Mouse (Mus musculus) layer of hippocampus, postnatal 36 days (tissue): ENCODE data around the gene Tiam2. TPM values are rescaled to one million over a fixed set of nuclear protein-coding genes. Genes with fewer than 3 reads are reported as not detected.

Source experiments
- DNase-seq, 2 experiments: peaks; one replicate each; pipeline ENCODE4 v3.0.0; 2022
- total RNA-seq, 2 experiments: library from RNA; stranded (reverse); gene quantifications; 2 replicates each; pipeline ENCODE4 v1.2.3; 2021

The Tiam2 gene
- total RNA-seq, 2 experiments from 2014 or later = 36.8 to 43.9 TPM

- DNase-seq = no peak
These were observed 126.4 kb downstream of the Tiam2 start for GRCm38 (mm10) chr17:3452571-3453311.

- DNase-seq = no peak
These were observed 127.6 kb downstream of the Tiam2 start for GRCm38 (mm10) chr17:3453946-3454345.

- no peak for DNase-seq
These were observed 128.5 kb downstream of the Tiam2 start for GRCm38 (mm10) chr17:3454850-3455249.

GRCm38 (mm10) chr17:3457914-3458681 lies 131.7 kb downstream of the Tiam2 start:
- no peak for DNase-seq

DNA sequence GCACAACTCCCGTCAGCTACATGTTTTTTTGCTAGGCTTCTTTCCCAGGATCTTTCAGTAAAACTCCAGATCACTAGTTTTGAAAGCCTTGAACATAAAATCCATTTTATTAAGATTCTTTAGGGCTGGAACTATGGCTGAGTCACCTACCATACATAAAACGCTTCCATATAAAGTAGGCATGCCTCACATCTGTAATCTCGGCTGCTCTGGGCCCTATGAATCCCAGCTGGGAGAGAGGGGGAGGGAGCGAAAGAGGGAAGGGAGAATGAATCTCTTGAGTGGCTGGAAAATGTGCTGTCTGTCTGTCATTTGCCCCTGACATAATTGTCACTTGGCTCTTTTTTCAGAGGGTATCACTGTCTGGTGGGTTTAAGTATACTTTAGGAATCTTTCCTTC lies 139.5 kb downstream of the Tiam2 start:
- DNase-seq = no peak

GRCm38 (mm10) chr17:3466681-3467080 lies 140.3 kb downstream of the Tiam2 start:
- DNase-seq = no peak

- DNase-seq = no peak
These were observed 141.4 kb downstream of the Tiam2 start for GRCm38 (mm10) chr17:3467636-3468324.

DNA sequence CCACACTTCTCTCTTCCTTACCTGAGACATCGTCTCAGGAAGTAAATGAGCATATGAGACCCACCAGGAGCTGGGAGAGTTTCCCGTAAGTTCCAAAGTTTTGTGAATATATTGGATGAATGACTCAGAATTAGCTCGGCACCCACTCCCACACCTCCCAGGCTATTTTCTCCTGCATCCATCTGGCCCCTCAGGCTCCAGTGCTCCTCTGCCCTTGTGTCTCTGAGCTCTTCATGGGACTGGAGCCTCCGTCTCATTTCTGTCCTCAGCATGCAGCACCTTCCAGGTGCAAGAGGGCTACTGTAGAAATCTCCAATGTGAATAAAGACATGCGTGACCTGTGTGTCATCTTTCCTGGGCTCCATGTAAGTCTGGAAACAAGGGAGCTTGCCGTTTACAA lies 145.6 kb downstream of the Tiam2 start:
- DNase-seq = peak; percentile 38 to 47

DNA sequence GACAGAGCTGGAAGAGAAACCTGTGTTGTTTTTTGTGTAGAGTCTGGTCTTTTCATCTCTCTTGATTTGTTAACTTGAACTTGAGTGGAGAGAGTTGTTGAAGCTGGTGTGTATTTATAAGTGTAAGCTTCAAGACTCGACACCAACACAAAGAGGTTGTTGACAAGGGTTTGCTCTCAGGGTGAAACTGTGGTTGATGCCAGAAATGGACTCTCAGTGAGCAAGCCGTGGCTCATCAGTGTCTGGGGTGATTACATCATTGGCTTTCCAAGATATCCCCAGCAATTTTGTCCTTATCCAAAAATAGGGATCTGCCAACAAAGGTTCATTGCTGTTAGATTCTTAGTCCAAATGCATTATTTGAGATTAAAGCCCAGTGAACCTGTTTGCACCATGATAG lies 150.2 kb downstream of the Tiam2 start:
- no peak for DNase-seq

GRCm38 (mm10) chr17:3481576-3482575 lies 155.5 kb downstream of the Tiam2 start:
- peak; percentile 35 to 36 for DNase-seq

DNA sequence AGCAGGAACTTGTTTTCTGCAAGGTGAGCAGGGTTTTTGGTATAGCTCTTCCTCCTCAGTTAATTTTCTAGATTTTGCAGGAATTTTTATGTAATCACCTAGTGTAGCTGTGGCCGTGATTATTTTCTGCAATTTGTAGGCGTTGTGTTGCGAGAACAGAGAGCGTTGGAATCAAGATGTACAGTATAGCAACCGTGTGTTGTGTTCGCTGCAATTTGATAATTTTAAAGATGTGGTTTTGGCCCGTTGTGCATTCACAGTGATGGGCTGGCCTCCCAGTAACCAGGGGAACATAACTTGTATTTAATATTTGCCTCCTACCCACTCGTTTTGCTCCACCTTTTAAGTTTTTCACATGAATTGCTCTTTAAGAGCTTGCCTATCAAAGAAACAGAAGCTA lies 156.7 kb downstream of the Tiam2 start:
- DNase-seq = no peak

DNA sequence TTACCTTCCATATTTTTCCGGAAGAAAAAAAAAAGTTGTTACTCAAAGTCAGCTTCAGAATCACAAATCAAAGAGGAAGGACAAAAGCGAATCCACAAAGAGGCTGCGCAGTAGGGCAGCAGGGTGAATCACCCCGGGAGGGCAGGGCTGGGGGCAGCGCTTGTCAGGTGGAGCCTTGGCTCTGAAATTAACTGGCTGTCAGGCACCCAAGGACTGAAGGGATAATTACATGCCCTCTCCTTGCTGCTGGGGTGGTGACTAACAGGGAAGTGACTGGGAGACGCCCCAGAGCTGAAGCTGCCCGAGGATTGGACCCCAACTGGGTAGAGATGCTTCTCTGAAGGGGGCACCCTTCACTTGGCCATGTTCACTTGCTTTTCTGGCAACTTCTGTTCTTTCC lies 159.5 kb downstream of the Tiam2 start:
- no peak for DNase-seq

DNA sequence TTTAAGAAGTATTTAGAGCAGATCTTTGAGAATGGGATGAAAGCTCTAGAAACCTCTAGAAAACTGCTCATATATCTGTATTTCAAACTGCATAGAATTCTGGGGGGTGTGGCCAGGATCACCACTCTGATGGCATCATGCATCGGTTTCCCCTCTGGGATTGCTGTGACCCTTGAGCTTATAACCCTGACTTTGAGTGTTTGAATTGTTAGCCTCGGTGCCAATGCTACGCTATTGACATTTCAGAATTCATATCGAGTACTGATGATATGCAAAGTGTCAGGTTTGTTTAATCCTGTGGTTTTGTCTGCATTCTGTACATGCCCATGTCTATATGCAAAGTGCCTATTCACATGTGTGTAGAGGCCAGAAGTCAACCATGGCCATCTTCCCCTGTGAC lies 160.8 kb downstream of the Tiam2 start:
- no peak for DNase-seq

GRCm38 (mm10) chr17:3487721-3488601 lies 161.6 kb downstream of the Tiam2 start:
- no peak for DNase-seq

GRCm38 (mm10) chr17:3490216-3490895 lies 164.0 kb downstream of the Tiam2 start:
- DNase-seq = no peak

- DNase-seq = no peak
These were observed 164.7 kb downstream of the Tiam2 start for GRCm38 (mm10) chr17:3491065-3491464.

GRCm38 (mm10) chr17:3491667-3492066 lies 165.3 kb downstream of the Tiam2 start:
- DNase-seq = no peak

GRCm38 (mm10) chr17:3495576-3495975 lies 169.2 kb downstream of the Tiam2 start:
- no peak for DNase-seq

DNA sequence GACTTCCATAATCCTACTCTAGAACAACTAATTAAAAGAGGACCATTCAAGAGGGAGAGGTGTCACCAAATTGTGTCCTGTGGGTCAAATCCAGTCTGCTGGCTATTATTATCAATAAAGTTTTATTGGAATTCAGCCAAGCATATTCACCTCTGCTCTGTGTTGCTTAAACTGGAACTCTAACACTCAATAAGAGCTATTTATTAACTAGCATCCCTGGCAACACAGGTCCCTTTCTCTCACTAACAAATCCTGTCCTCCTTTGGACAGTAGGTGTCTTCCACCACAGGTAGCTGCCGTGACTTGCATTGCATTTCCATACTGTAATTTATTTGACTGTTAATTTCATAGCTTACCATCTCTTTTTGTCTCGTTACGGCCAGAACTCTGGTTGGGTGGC lies 169.7 kb downstream of the Tiam2 start:
- DNase-seq = no peak

GRCm38 (mm10) chr17:3498086-3498485 lies 171.7 kb downstream of the Tiam2 start:
- DNase-seq = no peak
